Mouse (Mus musculus): Measurements from ENCODE around the gene Ccdc180. TPM values are rescaled to one million over a fixed set of nuclear protein-coding genes. Genes with fewer than 3 reads are reported as not detected.

The Ccdc180 gene
- polyA plus RNA-seq, 1 experiment from 2014 or later: 0.21 TPM

DNA sequence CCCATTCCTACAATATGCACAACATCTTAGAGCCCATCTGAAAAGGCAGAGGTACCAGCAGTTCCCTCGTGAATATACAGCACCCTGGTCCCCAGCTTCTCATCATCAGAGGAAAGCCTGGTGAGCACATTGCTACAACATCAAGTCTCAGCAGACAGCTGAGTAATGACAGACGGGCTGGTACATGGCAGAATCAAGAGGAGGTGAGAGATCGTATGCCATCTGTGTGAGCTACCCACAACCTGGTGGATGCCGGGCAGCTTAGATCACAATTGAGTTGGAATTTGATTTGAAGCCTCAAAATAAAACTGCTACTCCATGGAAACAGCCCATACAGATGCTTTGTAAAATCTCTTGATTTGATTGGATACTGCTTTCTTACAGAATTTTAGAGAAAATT is 108.4 kb downstream of the Ccdc180 start:
- H3K4me3 ChIP-seq (ENCODE audit: low read depth, low read length): no peak overlapping the region
- 0 out of 2 replicates have a peak, but pooled peaks cover 2% of the 10 kb centered on the region for H3K27me3 ChIP-seq (ENCODE audit: control insufficient read depth, insufficient read depth, low read length)
- WGBS (ENCODE audit: insufficient replicate concordance): 62% methylated on average over 4 of the region's 4 CpGs
- H3K4me1 ChIP-seq (ENCODE audit: control insufficient read depth, insufficient read depth, low read length): no peaks in the 10 kb centered on the region
- H3K9me3 ChIP-seq (replicated peaks; ENCODE audit: control insufficient read depth, low read length): no peaks in the 10 kb centered on the region
- no peaks in the 10 kb centered on the region for H3K36me3 ChIP-seq (ENCODE audit: control insufficient read depth, insufficient read depth, low read length)
- no peak for ATAC-seq (replicated peaks; ENCODE audit: insufficient number of reproducible peaks, low FRiP score, low TSS enrichment)
- H3K4me2 ChIP-seq: no peak overlapping the region
- H3K27ac ChIP-seq (ENCODE audit: low read depth, low read length): no peak overlapping the region
- H3K9ac ChIP-seq (ENCODE audit: low read depth, low read length): no peak overlapping the region

Other genes with a start within 250 kb of the Ccdc180 start
- 33.1 and 49.0 TPM in 2 replicates for gene Aldh1b1, start 91.3 kb upstream of the Ccdc180 start, polyA plus RNA-seq (2014; fragmentation: Nextera tagmentation; extraction: Ambion mirVana)
- 16.8 and 18.4 TPM in 2 replicates for gene Igfbpl1, start 63.4 kb upstream of the Ccdc180 start, polyA plus RNA-seq (2014; fragmentation: Nextera tagmentation; extraction: Ambion mirVana)
- 0.27 TPM in 1 of 2 replicates, not detected in the other for gene Stra6l, start 41.6 kb upstream of the Ccdc180 start, polyA plus RNA-seq (2014; fragmentation: Nextera tagmentation; extraction: Ambion mirVana)
- gene Tdrd7, start 75.0 kb downstream of the Ccdc180 start, polyA plus RNA-seq (2014; fragmentation: Nextera tagmentation; extraction: Ambion mirVana): 19.1 and 19.2 TPM in 2 replicates
- gene Tmod1, start 148.6 kb downstream of the Ccdc180 start, polyA plus RNA-seq (2014; fragmentation: Nextera tagmentation; extraction: Ambion mirVana): 203 and 215 TPM in 2 replicates
- gene Ncbp1, start 248.3 kb downstream of the Ccdc180 start, polyA plus RNA-seq (2014; fragmentation: Nextera tagmentation; extraction: Ambion mirVana): 59.1 and 67.4 TPM in 2 replicates
- gene Tstd2, start 248.4 kb downstream of the Ccdc180 start, polyA plus RNA-seq (2014; fragmentation: Nextera tagmentation; extraction: Ambion mirVana): 23.4 and 26.6 TPM in 2 replicates